Mouse (Mus musculus): ENCODE measurements at regions not wholly inside any gene's neighbourhood (a gene's known extent, or its start where the extent isn't known, plus 50 kb on each side); places are given as distances from the start of the nearest gene placed in this dataset.

GRCm38 (mm10) chr6:135562267-135562666, 199.9 kb downstream of the Emp1 start:
- Histone ChIP-seq H3K4me1 (ENCODE audit: control insufficient read depth, insufficient read depth, insufficient read length, low read length) (peaks cover 6% of the 10 kb centered on the region), H3K4me3 (ENCODE audit: low read depth, low read length) (no peak overlapping the region), H3K27ac (ENCODE audit: insufficient read depth, low read depth, low read length) (no peak overlapping the region), H3K36me3 (ENCODE audit: control insufficient read depth, insufficient read depth, low read length) (no peaks in the 10 kb centered on the region), H3K27me3 (ENCODE audit: control insufficient read depth, insufficient read depth, low read length) (no peaks in the 10 kb centered on the region)
- 85% methylated on average over 2 of the region's 2 CpGs for WGBS
- TF ChIP-seq CTCF (IDR thresholded peaks at IDR 0.05; ENCODE audit: extremely low read depth, insufficient read length, insufficient replicate concordance, low read depth, low read length) (no peak), POLR2A (IDR thresholded peaks at IDR 0.05; ENCODE audit: low read depth, low read length) (no peak)

- Histone ChIP-seq H3K4me3 (ENCODE audit: low read depth, low read length) (no peak overlapping the region), H3K36me3 (ENCODE audit: control insufficient read depth, insufficient read depth, low read length) (no peaks in the 10 kb centered on the region), H3K27me3 (ENCODE audit: control insufficient read depth, insufficient read depth, low read length) (no peaks in the 10 kb centered on the region), H3K27ac (ENCODE audit: insufficient read depth, low read depth, low read length) (no peak overlapping the region), H3K4me1 (ENCODE audit: control insufficient read depth, insufficient read depth, insufficient read length, low read length) (peaks cover 6% of the 10 kb centered on the region)
- no peak for TF ChIP-seq POLR2A (IDR thresholded peaks at IDR 0.05; ENCODE audit: low read depth, low read length)
- TF ChIP-seq CTCF (IDR thresholded peaks at IDR 0.05; ENCODE audit: extremely low read depth, insufficient read length, insufficient replicate concordance, low read depth, low read length): no peak
Observed at GRCm38 (mm10) chr6:135563766-135564165, 201.4 kb downstream of the Emp1 start.

GRCm38 (mm10) chr6:135569086-135569485, 206.7 kb downstream of the Emp1 start:
- TF ChIP-seq CTCF (IDR thresholded peaks at IDR 0.05; ENCODE audit: extremely low read depth, insufficient read length, insufficient replicate concordance, low read depth, low read length) (no peak), POLR2A (IDR thresholded peaks at IDR 0.05; ENCODE audit: low read depth, low read length) (no peak)
- H3K36me3 ChIP-seq (ENCODE audit: control insufficient read depth, insufficient read depth, low read length): no peaks in the 10 kb centered on the region
- 16% methylated on average over 1 of the region's 1 CpGs for WGBS
- no peaks in the 10 kb centered on the region for H3K27me3 ChIP-seq (ENCODE audit: control insufficient read depth, insufficient read depth, low read length)
- H3K27ac ChIP-seq (ENCODE audit: insufficient read depth, low read depth, low read length): no peak overlapping the region
- no peak overlapping the region for H3K4me3 ChIP-seq (ENCODE audit: low read depth, low read length)
- H3K4me1 ChIP-seq (ENCODE audit: control insufficient read depth, insufficient read depth, insufficient read length, low read length): no peaks in the 10 kb centered on the region

GRCm38 (mm10) chr6:135575294-135575693, 212.9 kb downstream of the Emp1 start:
- TF ChIP-seq CTCF (IDR thresholded peaks at IDR 0.05; ENCODE audit: extremely low read depth, insufficient read length, insufficient replicate concordance, low read depth, low read length): no peak
- no peak for TF ChIP-seq POLR2A (IDR thresholded peaks at IDR 0.05; ENCODE audit: low read depth, low read length)
- H3K4me1 ChIP-seq (ENCODE audit: control insufficient read depth, insufficient read depth, insufficient read length, low read length): peaks cover 2% of the 10 kb centered on the region; the same call in 1 of the 2 replicates
- no peak overlapping the region for H3K27ac ChIP-seq (ENCODE audit: insufficient read depth, low read depth, low read length)
- H3K4me3 ChIP-seq (ENCODE audit: low read depth, low read length): no peak overlapping the region
- no peaks in the 10 kb centered on the region for H3K27me3 ChIP-seq (ENCODE audit: control insufficient read depth, insufficient read depth, low read length)
- H3K36me3 ChIP-seq (ENCODE audit: control insufficient read depth, insufficient read depth, low read length): no peaks in the 10 kb centered on the region
- 22% methylated on average over 2 of the region's 2 CpGs for WGBS

GRCm38 (mm10) chr6:135578728-135579127, 216.4 kb downstream of the Emp1 start:
- Histone ChIP-seq H3K27ac (ENCODE audit: insufficient read depth, low read depth, low read length) (no peak overlapping the region), H3K36me3 (ENCODE audit: control insufficient read depth, insufficient read depth, low read length) (no peaks in the 10 kb centered on the region), H3K4me3 (ENCODE audit: low read depth, low read length) (no peak overlapping the region), H3K27me3 (ENCODE audit: control insufficient read depth, insufficient read depth, low read length) (no peaks in the 10 kb centered on the region), H3K4me1 (ENCODE audit: control insufficient read depth, insufficient read depth, insufficient read length, low read length) (peaks cover 2% of the 10 kb centered on the region; the same call in 1 of the 2 replicates)
- whole genome bisulfite sequencing: 91% methylated on average over 8 of the region's 8 CpGs
- TF ChIP-seq POLR2A (IDR thresholded peaks at IDR 0.05; ENCODE audit: low read depth, low read length) (no peak), CTCF (IDR thresholded peaks at IDR 0.05; ENCODE audit: extremely low read depth, insufficient read length, insufficient replicate concordance, low read depth, low read length) (no peak)

- 49% methylated on average over 2 of the region's 2 CpGs for WGBS
- TF ChIP-seq CTCF (IDR thresholded peaks at IDR 0.05; ENCODE audit: extremely low read depth, insufficient read length, insufficient replicate concordance, low read depth, low read length) (no peak), POLR2A (IDR thresholded peaks at IDR 0.05; ENCODE audit: low read depth, low read length) (no peak)
- no peak overlapping the region for H3K4me3 ChIP-seq (ENCODE audit: low read depth, low read length)
- no peaks in the 10 kb centered on the region for H3K36me3 ChIP-seq (ENCODE audit: control insufficient read depth, insufficient read depth, low read length)
- H3K27ac ChIP-seq (ENCODE audit: insufficient read depth, low read depth, low read length): no peak overlapping the region
- H3K27me3 ChIP-seq (ENCODE audit: control insufficient read depth, insufficient read depth, low read length): no peaks in the 10 kb centered on the region
- H3K4me1 ChIP-seq (ENCODE audit: control insufficient read depth, insufficient read depth, insufficient read length, low read length): no peaks in the 10 kb centered on the region
Observed at GRCm38 (mm10) chr6:135582567-135582966, 220.2 kb downstream of the Emp1 start.

- WGBS: 81% methylated on average over 2 of the region's 2 CpGs
- TF ChIP-seq POLR2A (IDR thresholded peaks at IDR 0.05; ENCODE audit: low read depth, low read length) (no peak), CTCF (IDR thresholded peaks at IDR 0.05; ENCODE audit: extremely low read depth, insufficient read length, insufficient replicate concordance, low read depth, low read length) (no peak)
- Histone ChIP-seq H3K4me3 (ENCODE audit: low read depth, low read length) (no peak overlapping the region), H3K27me3 (ENCODE audit: control insufficient read depth, insufficient read depth, low read length) (no peaks in the 10 kb centered on the region), H3K4me1 (ENCODE audit: control insufficient read depth, insufficient read depth, insufficient read length, low read length) (no peaks in the 10 kb centered on the region), H3K36me3 (ENCODE audit: control insufficient read depth, insufficient read depth, low read length) (no peaks in the 10 kb centered on the region), H3K27ac (ENCODE audit: insufficient read depth, low read depth, low read length) (no peak overlapping the region)
Observed at GRCm38 (mm10) chr6:135584782-135585181, 222.4 kb downstream of the Emp1 start.

- Histone ChIP-seq H3K27me3 (ENCODE audit: control insufficient read depth, insufficient read depth, low read length) (no peaks in the 10 kb centered on the region), H3K4me1 (ENCODE audit: control insufficient read depth, insufficient read depth, insufficient read length, low read length) (no peaks in the 10 kb centered on the region), H3K27ac (ENCODE audit: insufficient read depth, low read depth, low read length) (no peak overlapping the region), H3K4me3 (ENCODE audit: low read depth, low read length) (no peak overlapping the region), H3K36me3 (ENCODE audit: control insufficient read depth, insufficient read depth, low read length) (no peaks in the 10 kb centered on the region)
- no peak for TF ChIP-seq POLR2A (IDR thresholded peaks at IDR 0.05; ENCODE audit: low read depth, low read length)
- no peak for TF ChIP-seq CTCF (IDR thresholded peaks at IDR 0.05; ENCODE audit: extremely low read depth, insufficient read length, insufficient replicate concordance, low read depth, low read length)
Observed at GRCm38 (mm10) chr6:135590084-135590483, 227.7 kb downstream of the Emp1 start.

Measured in small intestine, adult 2 months (tissue).